Mouse (Mus musculus) MEL (cell line): ENCODE measurements around the gene Olfr495. TPM values are rescaled to one million over a fixed set of nuclear protein-coding genes. Genes with fewer than 3 reads are reported as not detected.

Experiments used
- DNase-seq: peaks from one replicate; pipeline ENCODE4 v3.0.0; 2011; ENCODE audit warnings: low read depth, low spot score
- H3K27ac ChIP-seq: 2 replicates; pipeline ENCODE4 v1.5.1; 2012; ENCODE audit warnings: low read depth, mild to moderate bottlenecking, control low read depth, low read length, moderate library complexity; ENCODE audit not compliant: control insufficient read depth
- H3K27me3 ChIP-seq, 2 experiments: fragments of 150-350 bp in 1 of 2; sonication (generic) in 1 of 2; 2 replicates each; pipeline ENCODE4 v1.6.1; 2012; ENCODE audit warnings: low read length in 2 of 2, mild to moderate bottlenecking in 2 of 2, improper control_type of control experiment in 1 of 2, moderate library complexity in 1 of 2; ENCODE audit not compliant: insufficient read depth in 2 of 2, control insufficient read depth in 1 of 2
- H3K36me3 ChIP-seq, 2 experiments: 2 replicates each; pipeline ENCODE4 v1.6.1; 2012 to 2014; ENCODE audit warnings: low read length in 2 of 2, improper control_type of control experiment in 1 of 2, inconsistent platforms in 1 of 2, mild to moderate bottlenecking in 1 of 2; ENCODE audit not compliant: insufficient read depth in 2 of 2, control insufficient read depth in 1 of 2
- H3K4me1 ChIP-seq, 2 experiments: fragments of 150-350 bp in 1 of 2; sonication (generic) in 1 of 2; 2 replicates each; pipeline ENCODE4 v1.6.1; 2012; ENCODE audit warnings: low read length in 2 of 2, improper control_type of control experiment in 1 of 2, mild to moderate bottlenecking in 1 of 2; ENCODE audit not compliant: insufficient read depth in 2 of 2, control insufficient read depth in 1 of 2
- H3K4me3 ChIP-seq, 2 experiments: fragments of 150-350 bp in 1 of 2; sonication (generic) in 1 of 2; 2 replicates each; pipeline ENCODE4 v1.5.1; 2012; ENCODE audit warnings: low read depth in 2 of 2, low read length in 2 of 2, mild to moderate bottlenecking in 2 of 2, moderate library complexity in 2 of 2, control low read depth in 1 of 2, improper control_type of control experiment in 1 of 2; ENCODE audit not compliant: control insufficient read depth in 1 of 2, insufficient read depth in 1 of 2
- H3K79me2 ChIP-seq: 2 replicates; pipeline ENCODE4 v1.6.1; 2012; ENCODE audit warnings: mild to moderate bottlenecking, low read length, moderate library complexity; ENCODE audit not compliant: control insufficient read depth, poor library complexity, insufficient read depth
- H3K9ac ChIP-seq: 2 replicates; pipeline ENCODE4 v1.6.1; 2012; ENCODE audit warnings: low read depth, mild to moderate bottlenecking, control low read depth, low read length, moderate library complexity; ENCODE audit not compliant: control insufficient read depth, poor library complexity, severe bottlenecking
- H3K9me3 ChIP-seq: fragments of 150-350 bp; sonication (generic); replicated peaks from 2 replicates; pipeline ENCODE4 v1.6.1; 2012; ENCODE audit warnings: mild to moderate bottlenecking, low read length, improper control_type of control experiment, moderate library complexity; ENCODE audit not compliant: insufficient read depth
- BHLHE40 ChIP-seq: IDR thresholded peaks from 2 replicates; pipeline ENCODE4 v1.6.1; 2012; ENCODE audit warnings: low read depth, mild to moderate bottlenecking, inconsistent platforms, low read length, improper control_type of control experiment, borderline replicate concordance
- CHD1 ChIP-seq: IDR thresholded peaks from 2 replicates; pipeline ENCODE4 v1.6.1; 2012; ENCODE audit warnings: low read depth, mild to moderate bottlenecking, inconsistent platforms, low read length, improper control_type of control experiment
- CHD2 ChIP-seq: IDR thresholded peaks from 2 replicates; pipeline ENCODE4 v1.6.1; 2011; ENCODE audit warnings: low read length, improper control_type of control experiment
- EP300 ChIP-seq, 2 experiments: IDR thresholded peaks; 2 replicates each; pipeline ENCODE4 v1.6.1; 2011; ENCODE audit warnings: improper control_type of control experiment in 2 of 2, low read length in 2 of 2, low read depth in 1 of 2, mild to moderate bottlenecking in 1 of 2
- GATA1 ChIP-seq: IDR thresholded peaks from 2 replicates; pipeline ENCODE4 v1.6.1; 2011; ENCODE audit warnings: low read depth, low read length, improper control_type of control experiment
- MAFK ChIP-seq: IDR thresholded peaks from 2 replicates; pipeline ENCODE4 v1.6.1; 2011; ENCODE audit warnings: low read depth, mild to moderate bottlenecking, low read length, improper control_type of control experiment, borderline replicate concordance
- MAX ChIP-seq: IDR thresholded peaks from 2 replicates; pipeline ENCODE4 v1.6.1; 2011; ENCODE audit warnings: low read length, improper control_type of control experiment
- MXI1 ChIP-seq: IDR thresholded peaks from 2 replicates; pipeline ENCODE4 v1.6.1; 2011; ENCODE audit warnings: mild to moderate bottlenecking, low read depth, low read length, improper control_type of control experiment
- NELFE ChIP-seq: IDR thresholded peaks from 2 replicates; pipeline ENCODE4 v1.6.1; 2011; ENCODE audit warnings: low read depth, low read length, improper control_type of control experiment
- SMC3 ChIP-seq: IDR thresholded peaks from 2 replicates; pipeline ENCODE4 v1.6.1; 2011; ENCODE audit warnings: low read depth, low read length, improper control_type of control experiment
- TBP ChIP-seq: IDR thresholded peaks from 2 replicates; pipeline ENCODE4 v1.8.0; 2011; ENCODE audit warnings: low read depth, low read length, improper control_type of control experiment
- USF1 ChIP-seq: IDR thresholded peaks from 2 replicates; pipeline ENCODE4 v1.6.1; 2014; ENCODE audit warnings: low read depth, mild to moderate bottlenecking, inconsistent platforms, low read length, improper control_type of control experiment, moderate library complexity
- ZC3H11A ChIP-seq: IDR thresholded peaks from 2 replicates; pipeline ENCODE4 v1.6.1; 2012; ENCODE audit warnings: low read depth, mild to moderate bottlenecking, inconsistent platforms, low read length, improper control_type of control experiment
- ZKSCAN1 ChIP-seq: IDR thresholded peaks from 2 replicates; pipeline ENCODE4 v1.6.1; 2012; ENCODE audit warnings: low read depth, mild to moderate bottlenecking, inconsistent platforms, low read length, improper control_type of control experiment, moderate library complexity
- polyA plus RNA-seq, 2 experiments: library from polyadenylated mRNA; stranded (reverse) in 1 of 2; unstranded in 1 of 2; fragments of >175 nt in 1 of 2; fragments of >200 nt in 1 of 2; gene quantifications; 2 replicates each; pipeline versions ENCODE4 v1.2.1 to v1.2.4; 2012; ENCODE audit warnings: low replicate concordance in 2 of 2, low read depth in 1 of 2; ENCODE audit not compliant: insufficient read length in 2 of 2, insufficient read depth in 1 of 2, missing spikeins in 1 of 2
- total RNA-seq: library from RNA; depleted of rRNA; stranded (reverse); fragments of 300-350 nt; gene quantifications from 2 replicates; pipeline ENCODE4 v1.2.3, GENCODE M21; 2012; rRNA removed

Gene Olfr495
- total and polyA plus RNA-seq, 3 experiments = not detected

- H3K9me3 ChIP-seq = no peaks in the 10 kb centered on the region
- no peaks in the 10 kb centered on the region for H3K36me3 ChIP-seq
- H3K79me2 ChIP-seq = no peaks in the 10 kb centered on the region
- H3K27me3 ChIP-seq = no peaks in the 10 kb centered on the region
- H3K27ac ChIP-seq = no peak within 1 kb of the TSS
- TF ChIP-seq ZKSCAN1 (no peak), BHLHE40 (no peak), MAFK (no peak), CHD2 (no peak), MAX (no peak), EP300 (IDR thresholded peaks at IDR 0.05; ENCODE audit: low read depth in 1 of 2, low read length in 2 of 2) (no peak), USF1 (no peak), TBP (no peak), NELFE (no peak), ZC3H11A (no peak), SMC3 (no peak), CHD1 (no peak), MXI1 (no peak), GATA1 (no peak)
- DNase-seq = no peak
- H3K4me3 ChIP-seq = no peak within 1 kb of the TSS
- no peaks in the 10 kb centered on the region for H3K4me1 ChIP-seq
- H3K9ac ChIP-seq = no peak within 1 kb of the TSS
These were observed 27.2 kb downstream of the Olfr495 start, which contains the start of gene Olfr497 for GRCm38 (mm10) chr7:108420121-108420520. Gene Olfr497, plus strand, starts transcription at chr7:108420421.

Other genes starting within 250 kb of the Olfr495 start
- gene Olfr485, start 233.3 kb upstream of the Olfr495 start, total RNA-seq = not detected in 2 replicates
- not detected for gene Olfr485, start 233.3 kb upstream of the Olfr495 start, polyA plus RNA-seq
- gene Olfr486, start 220.4 kb upstream of the Olfr495 start, total RNA-seq = not detected in 2 replicates
- gene Olfr486, start 220.4 kb upstream of the Olfr495 start, polyA plus RNA-seq = not detected
- not detected in 2 replicates for gene Olfr487, start 178.5 kb upstream of the Olfr495 start, total RNA-seq
- gene Olfr487, start 178.5 kb upstream of the Olfr495 start, polyA plus RNA-seq = not detected
- gene Olfr488, start 134.8 kb upstream of the Olfr495 start, total RNA-seq = not detected in 2 replicates
- not detected for gene Olfr488, start 134.8 kb upstream of the Olfr495 start, polyA plus RNA-seq
- not detected in 2 replicates for gene Olfr490, start 104.2 kb upstream of the Olfr495 start, total RNA-seq
- gene Olfr490, start 104.2 kb upstream of the Olfr495 start, polyA plus RNA-seq = not detected
- gene Olfr491, start 79.7 kb upstream of the Olfr495 start, total RNA-seq = not detected in 2 replicates
- gene Olfr491, start 79.7 kb upstream of the Olfr495 start, polyA plus RNA-seq = not detected
- gene Olfr492, start 69.5 kb upstream of the Olfr495 start, total RNA-seq = not detected in 2 replicates
- not detected for gene Olfr492, start 69.5 kb upstream of the Olfr495 start, polyA plus RNA-seq
- not detected in 2 replicates for gene Olfr493, start 46.2 kb upstream of the Olfr495 start, total RNA-seq
- gene Olfr493, start 46.2 kb upstream of the Olfr495 start, polyA plus RNA-seq = not detected
- gene Olfr494, start 27.8 kb upstream of the Olfr495 start, total RNA-seq = not detected in 2 replicates
- gene Olfr494, start 27.8 kb upstream of the Olfr495 start, polyA plus RNA-seq = not detected
- not detected in 2 replicates for gene Olfr497, start 27.3 kb downstream of the Olfr495 start, total RNA-seq
- not detected for gene Olfr497, start 27.3 kb downstream of the Olfr495 start, polyA plus RNA-seq
- gene Olfr498, start 72.2 kb downstream of the Olfr495 start, total RNA-seq = not detected in 2 replicates
- not detected for gene Olfr498, start 72.2 kb downstream of the Olfr495 start, polyA plus RNA-seq
- gene Olfr502, start 131.9 kb downstream of the Olfr495 start, total RNA-seq = not detected in 2 replicates
- not detected for gene Olfr502, start 131.9 kb downstream of the Olfr495 start, polyA plus RNA-seq
- not detected in 2 replicates for gene Olfr503, start 151.4 kb downstream of the Olfr495 start, total RNA-seq
- gene Olfr503, start 151.4 kb downstream of the Olfr495 start, polyA plus RNA-seq = not detected
- gene Olfr504, start 172.6 kb downstream of the Olfr495 start, total RNA-seq = not detected in 2 replicates
- not detected for gene Olfr504, start 172.6 kb downstream of the Olfr495 start, polyA plus RNA-seq
- gene Olfr506, start 217.6 kb downstream of the Olfr495 start, total RNA-seq = not detected in 2 replicates
- gene Olfr506, start 217.6 kb downstream of the Olfr495 start, polyA plus RNA-seq = under 1 TPM in 1 of 2 experiments, not detected in 1; 0.04 TPM
- not detected in 2 replicates for gene Olfr507, start 228.6 kb downstream of the Olfr495 start, total RNA-seq
- not detected for gene Olfr507, start 228.6 kb downstream of the Olfr495 start, polyA plus RNA-seq
- not detected in 2 replicates for gene Olfr508, start 236.8 kb downstream of the Olfr495 start, total RNA-seq
- not detected for gene Olfr508, start 236.8 kb downstream of the Olfr495 start, polyA plus RNA-seq